Mouse (Mus musculus) embryonic fibroblast, embryonic 13.5 days (primary cell): ENCODE measurements around the gene Sorcs2. TPM values are rescaled to one million over a fixed set of nuclear protein-coding genes. Genes with fewer than 3 reads are reported as not detected.

Experiments used
- H3K27ac ChIP-seq: 2 replicates; pipeline ENCODE4 v1.5.1; 2012; ENCODE audit warnings: low read length, control low read depth, inconsistent platforms; ENCODE audit not compliant: insufficient read depth
- H3K4me1 ChIP-seq: 2 replicates; pipeline ENCODE4 v1.6.1; 2011; ENCODE audit warnings: low read length; ENCODE audit not compliant: control insufficient read depth, insufficient read depth
- H3K4me3 ChIP-seq: 2 replicates; pipeline ENCODE4 v1.5.1; 2011; ENCODE audit warnings: mild to moderate bottlenecking, control low read depth, low read length; ENCODE audit not compliant: insufficient read depth
- CTCF ChIP-seq: IDR thresholded peaks from 2 replicates; pipeline ENCODE4 v1.5.1; 2011; ENCODE audit warnings: mild to moderate bottlenecking, control low read depth, low read length, moderate library complexity, borderline replicate concordance; ENCODE audit not compliant: insufficient read depth
- POLR2A ChIP-seq: IDR thresholded peaks from 2 replicates; pipeline ENCODE4 v1.6.1; 2011; ENCODE audit warnings: low read depth, mild to moderate bottlenecking, control low read depth, low read length, moderate library complexity
- polyA plus RNA-seq: library from polyadenylated mRNA; stranded (reverse); fragments of >200 nt; gene quantifications from 2 replicates; pipeline ENCODE4 v1.2.4, GENCODE M21; 2011; ENCODE audit warnings: low read depth; ENCODE audit not compliant: missing spikeins, insufficient read length

Sorcs2 gene
- polyA plus RNA-seq, 1 experiment: 67.1 TPM

- H3K4me3 ChIP-seq: no peak overlapping the region
Observed at GRCm38 (mm10) chr5:36213310-36213709, 184.6 kb downstream of the Sorcs2 start.

GRCm38 (mm10) chr5:36208803-36209202, 189.1 kb downstream of the Sorcs2 start:
- peaks cover 4% of the 10 kb centered on the region; the same call in 1 of the 2 replicates for H3K4me1 ChIP-seq
- H3K4me3 ChIP-seq: no peak overlapping the region
- no peak overlapping the region for H3K27ac ChIP-seq
- no peak for TF ChIP-seq POLR2A
- no peak for TF ChIP-seq CTCF

More at GRCm38 (mm10) chr5:36213310-36213709, 184.6 kb downstream of the Sorcs2 start:
- TF ChIP-seq CTCF (no peak), POLR2A (no peak)
- H3K27ac ChIP-seq: no peak overlapping the region
- H3K4me1 ChIP-seq: peaks cover 4% of the 10 kb centered on the region; the same call in 1 of the 2 replicates

- Histone ChIP-seq H3K4me1 (peaks cover 4% of the 10 kb centered on the region; the same call in 1 of the 2 replicates), H3K27ac (no peak overlapping the region), H3K4me3 (no peak overlapping the region)
- TF ChIP-seq POLR2A (no peak), CTCF (no peak)
Observed at GRCm38 (mm10) chr5:36205397-36205796, 192.5 kb downstream of the Sorcs2 start.

GRCm38 (mm10) chr5:36203916-36204315, 194.0 kb downstream of the Sorcs2 start, which contains the start of gene Psapl1:
Psapl1 (plus strand) TSS chr5:36204021.
- Histone ChIP-seq H3K27ac (no peak within 1 kb of the TSS), H3K4me3 (no peak within 1 kb of the TSS), H3K4me1 (peaks cover 3% of the 10 kb centered on the region; the same call in 1 of the 2 replicates)
- TF ChIP-seq POLR2A (no peak), CTCF (no peak)

- H3K27ac ChIP-seq: no peak overlapping the region
Observed at GRCm38 (mm10) chr5:36203421-36203820, 194.5 kb downstream of the Sorcs2 start.

GRCm38 (mm10) chr5:36202781-36203180, 195.2 kb downstream of the Sorcs2 start:
- H3K27ac ChIP-seq: no peak overlapping the region
- TF ChIP-seq CTCF (no peak), POLR2A (no peak)
- no peaks in the 10 kb centered on the region for H3K4me1 ChIP-seq
- H3K4me3 ChIP-seq: no peak overlapping the region

More at GRCm38 (mm10) chr5:36203421-36203820, 194.5 kb downstream of the Sorcs2 start:
- no peak for TF ChIP-seq CTCF
- no peak for TF ChIP-seq POLR2A
- Histone ChIP-seq H3K4me1 (no peaks in the 10 kb centered on the region), H3K4me3 (no peak overlapping the region)

- no peak for TF ChIP-seq CTCF
- no peak for TF ChIP-seq POLR2A
- Histone ChIP-seq H3K4me1 (no peaks in the 10 kb centered on the region), H3K27ac (no peak overlapping the region), H3K4me3 (no peak overlapping the region)
Observed at GRCm38 (mm10) chr5:36199519-36199918, 198.4 kb downstream of the Sorcs2 start.

- no peak overlapping the region for H3K4me3 ChIP-seq
- H3K27ac ChIP-seq: no peak overlapping the region
- no peak for TF ChIP-seq POLR2A
- no peak for TF ChIP-seq CTCF
- no peaks in the 10 kb centered on the region for H3K4me1 ChIP-seq
Observed at GRCm38 (mm10) chr5:36195436-36195835, 202.5 kb downstream of the Sorcs2 start.

GRCm38 (mm10) chr5:36194631-36195030, 203.3 kb downstream of the Sorcs2 start:
- TF ChIP-seq POLR2A (no peak), CTCF (no peak)
- no peak overlapping the region for H3K4me3 ChIP-seq
- H3K27ac ChIP-seq: no peak overlapping the region
- no peaks in the 10 kb centered on the region for H3K4me1 ChIP-seq

GRCm38 (mm10) chr5:36192677-36193076, 205.3 kb downstream of the Sorcs2 start:
- Histone ChIP-seq H3K27ac (no peak overlapping the region), H3K4me3 (no peak overlapping the region), H3K4me1 (0 out of 2 replicates have a peak, but pooled peaks cover 3% of the 10 kb centered on the region)
- no peak for TF ChIP-seq POLR2A
- TF ChIP-seq CTCF: no peak

- TF ChIP-seq POLR2A (no peak), CTCF (peak; percentile 41; the same call in 1 of the 2 replicates)
- H3K27ac ChIP-seq: no peak overlapping the region
- H3K4me1 ChIP-seq: 0 out of 2 replicates have a peak, but pooled peaks cover 3% of the 10 kb centered on the region
- no peak overlapping the region for H3K4me3 ChIP-seq
Observed at GRCm38 (mm10) chr5:36191876-36192275, 206.1 kb downstream of the Sorcs2 start.

GRCm38 (mm10) chr5:36191285-36191684, 206.7 kb downstream of the Sorcs2 start:
- Histone ChIP-seq H3K4me1 (0 out of 2 replicates have a peak, but pooled peaks cover 3% of the 10 kb centered on the region), H3K4me3 (no peak overlapping the region), H3K27ac (no peak overlapping the region)
- TF ChIP-seq CTCF: no peak
- no peak for TF ChIP-seq POLR2A
